Mouse (Mus musculus): ENCODE results near the gene Ctdsp2.

DNA sequence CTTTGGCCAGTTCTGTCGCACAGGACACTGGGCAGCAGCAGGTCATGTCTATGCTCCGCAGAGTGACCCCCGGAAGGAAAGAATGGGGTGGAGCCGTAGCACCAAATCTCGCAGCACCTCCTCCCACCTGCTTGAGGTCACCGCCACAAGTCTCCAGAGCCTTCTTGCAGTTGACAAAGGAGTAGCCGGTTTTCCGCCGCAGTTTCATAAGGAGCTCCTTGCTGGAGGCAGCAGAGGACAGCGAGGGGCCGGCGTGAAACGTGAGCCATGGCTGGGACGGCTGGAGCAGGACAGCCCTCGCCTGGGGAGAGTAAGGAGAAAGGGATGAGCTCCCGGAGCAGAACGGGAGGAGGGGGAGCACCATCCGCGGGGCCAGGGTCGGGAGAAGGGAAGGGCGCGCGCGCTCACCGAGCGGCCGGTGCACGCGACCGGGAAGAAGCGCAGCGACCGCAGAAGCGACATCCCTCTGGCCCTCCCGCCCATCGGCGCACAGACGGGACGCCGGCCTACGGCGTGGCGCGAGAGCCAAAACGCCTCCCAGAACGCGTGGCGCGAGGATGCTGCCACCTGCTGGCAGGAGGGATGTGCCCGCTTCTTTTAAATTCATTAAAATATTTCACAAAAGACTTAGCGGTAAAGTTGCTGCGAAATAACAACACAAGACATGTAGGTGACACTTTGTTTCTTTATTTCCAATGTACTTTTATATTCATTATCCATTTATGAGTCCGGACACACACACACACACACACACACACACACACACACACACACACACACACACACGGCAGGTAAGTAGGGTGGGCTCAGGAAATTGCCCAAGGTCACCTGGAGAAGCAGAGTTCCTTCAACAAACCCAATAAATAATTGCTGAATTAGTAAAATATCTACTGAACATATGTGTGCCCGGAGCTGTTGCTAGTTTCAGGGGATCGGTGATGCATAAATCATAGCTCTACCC, 52.1 kb downstream of the Ctdsp2 start, which contains the start of gene Tsfm:
- peak; percentile 94 for TF ChIP-seq CTCF (conservative IDR thresholded peaks at IDR 0.05; ENCODE audit: insufficient read depth, insufficient read length, low read depth, low read length)
- TF ChIP-seq POLR2A (IDR thresholded peaks at IDR 0.05; ENCODE audit: low read depth, low read length) = no peak
